Mouse (Mus musculus): ENCODE results near the gene Tcf7l2. TPM values are rescaled to one million over a fixed set of nuclear protein-coding genes. Genes with fewer than 3 reads are reported as not detected.

Gene Tcf7l2
- total RNA-seq (2023; ENCODE audit: inconsistent age), result 3.1 to 4.2 TPM (median 3.9 TPM) in 4 replicates

GRCm38 (mm10) chr19:55741439-55741928, at the start of gene Tcf7l2:
Gene Tcf7l2, plus strand, starts transcription at chr19:55741820.

